Mouse (Mus musculus) bone marrow, adult 2 months (tissue): ENCODE measurements around the gene Prkab2.

Source experiments
- CTCF ChIP-seq: fragments of 200-500 bp; IDR thresholded peaks from 2 replicates; pipeline ENCODE4 v1.5.1; 2011; ENCODE audit warnings: low read length, control low read depth; ENCODE audit not compliant: control insufficient read depth, insufficient read depth
- POLR2A ChIP-seq: fragments of 200-500 bp; IDR thresholded peaks from 2 replicates; pipeline ENCODE4 v1.6.1; 2011; ENCODE audit warnings: low read depth, mild to moderate bottlenecking, control low read depth, low read length, borderline replicate concordance; ENCODE audit not compliant: control insufficient read depth

DNA sequence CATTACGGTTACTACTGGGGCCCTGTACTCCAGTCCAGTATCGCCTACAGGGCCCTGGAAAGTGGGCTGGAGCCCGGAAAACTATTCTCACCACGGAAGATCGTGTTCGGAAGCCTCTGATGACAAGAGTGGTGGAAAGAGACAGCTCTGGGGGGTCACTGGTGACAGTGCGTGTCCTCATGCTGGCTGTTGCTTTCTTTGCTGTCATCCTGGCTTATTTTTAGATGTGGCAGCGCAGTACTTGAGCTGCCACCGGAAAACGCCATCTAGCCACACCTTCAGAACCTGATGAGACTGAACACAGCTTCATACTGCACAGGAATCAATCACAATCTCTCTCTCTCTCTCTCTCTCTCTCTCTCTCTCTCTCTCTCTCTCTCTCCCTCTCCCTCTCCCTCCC, 6.4 kb upstream of the Prkab2 start:
- no peak for TF ChIP-seq POLR2A
- no peak for TF ChIP-seq CTCF
